Mouse (Mus musculus): ENCODE data around the gene Alox8. TPM values are rescaled to one million over a fixed set of nuclear protein-coding genes. Genes with fewer than 3 reads are reported as not detected.
A peak's percentile ranks its signal among the peaks of the same experiment; 100 is the strongest.

The Alox8 gene
- not detected in 2 replicates for polyA plus RNA-seq (2014; fragmentation: Nextera tagmentation; extraction: Ambion mirVana)

GRCm38 (mm10) chr11:69197743-69198142 is at the start of gene Alox8:
Gene Alox8 (minus strand): TSS chr11:69197843.
- 0 out of 2 replicates have a peak within 1 kb of the TSS, but pooled peaks have one; percentile 3 for H3K9ac ChIP-seq (replicated peaks; ENCODE audit: low read length)
- 26% methylated on average over 6 of the region's 6 CpGs for WGBS
- no peaks in the 10 kb centered on the region for H3K36me3 ChIP-seq (replicated peaks; ENCODE audit: control insufficient read depth, insufficient read depth, low read depth, low read length)
- H3K4me3 ChIP-seq (ENCODE audit: low read depth, low read length), result peak within 1 kb of the TSS; percentile 21
- peaks cover 21% of the 10 kb centered on the region for H3K27me3 ChIP-seq (ENCODE audit: control insufficient read depth, insufficient read depth, low read length)
- peak within 1 kb of the TSS; percentile 39 for H3K4me2 ChIP-seq (ENCODE audit: low read depth, low read length)
- DNase-seq (ENCODE audit: low spot score) (no peak), ATAC-seq (replicated peaks; ENCODE audit: insufficient number of reproducible peaks, low FRiP score, low TSS enrichment, low read depth) (no peak)
- no peak within 1 kb of the TSS for H3K27ac ChIP-seq (replicated peaks; ENCODE audit: low read depth, low read length)
- no peaks in the 10 kb centered on the region for H3K9me3 ChIP-seq (replicated peaks; ENCODE audit: control insufficient read depth, low read length)
- no peaks in the 10 kb centered on the region; the same call in 1 of the 2 replicates for H3K4me1 ChIP-seq (ENCODE audit: control insufficient read depth, insufficient read depth, low read length)

GRCm38 (mm10) chr11:69245643-69246042 is 48.0 kb upstream of the Alox8 start:
- DNase-seq (ENCODE audit: low spot score), result no peak
- Histone ChIP-seq H3K27ac (replicated peaks; ENCODE audit: low read depth, low read length) (no peak overlapping the region), H3K4me1 (ENCODE audit: control insufficient read depth, insufficient read depth, low read length) (no peaks in the 10 kb centered on the region), H3K27me3 (ENCODE audit: control insufficient read depth, insufficient read depth, low read length) (no peaks in the 10 kb centered on the region), H3K4me3 (ENCODE audit: low read depth, low read length) (no peak overlapping the region), H3K9ac (replicated peaks; ENCODE audit: low read length) (no peak overlapping the region), H3K4me2 (ENCODE audit: low read depth, low read length) (no peak overlapping the region), H3K36me3 (replicated peaks; ENCODE audit: control insufficient read depth, insufficient read depth, low read depth, low read length) (no peaks in the 10 kb centered on the region), H3K9me3 (replicated peaks; ENCODE audit: control insufficient read depth, low read length) (no peaks in the 10 kb centered on the region)
- ATAC-seq (replicated peaks; ENCODE audit: insufficient number of reproducible peaks, low FRiP score, low TSS enrichment, low read depth), result no peak
- WGBS, result 26% methylated on average over 2 of the region's 2 CpGs

- ATAC-seq (replicated peaks; ENCODE audit: insufficient number of reproducible peaks, low FRiP score, low TSS enrichment, low read depth), result no peak
- Histone ChIP-seq H3K4me1 (ENCODE audit: control insufficient read depth, insufficient read depth, low read length) (no peaks in the 10 kb centered on the region), H3K27me3 (ENCODE audit: control insufficient read depth, insufficient read depth, low read length) (no peaks in the 10 kb centered on the region), H3K27ac (replicated peaks; ENCODE audit: low read depth, low read length) (no peak overlapping the region), H3K4me2 (ENCODE audit: low read depth, low read length) (no peak overlapping the region), H3K4me3 (ENCODE audit: low read depth, low read length) (no peak overlapping the region), H3K9ac (replicated peaks; ENCODE audit: low read length) (no peak overlapping the region), H3K9me3 (replicated peaks; ENCODE audit: control insufficient read depth, low read length) (no peaks in the 10 kb centered on the region), H3K36me3 (replicated peaks; ENCODE audit: control insufficient read depth, insufficient read depth, low read depth, low read length) (no peaks in the 10 kb centered on the region)
- WGBS, result 22% methylated on average over 2 of the region's 2 CpGs
- DNase-seq (ENCODE audit: low spot score), result peak; percentile 78
Measured at GRCm38 (mm10) chr11:69244911-69245310, 47.3 kb upstream of the Alox8 start.

GRCm38 (mm10) chr11:69236926-69237260 is 39.2 kb upstream of the Alox8 start, which contains the start of gene Gucy2e:
Gene Gucy2e (minus strand): TSS chr11:69237036.
- Histone ChIP-seq H3K4me1 (ENCODE audit: control insufficient read depth, insufficient read depth, low read length) (no peaks in the 10 kb centered on the region), H3K4me3 (ENCODE audit: low read depth, low read length) (peak within 1 kb of the TSS; percentile 40), H3K27ac (replicated peaks; ENCODE audit: low read depth, low read length) (no peak within 1 kb of the TSS), H3K4me2 (ENCODE audit: low read depth, low read length) (peak within 1 kb of the TSS; percentile 75), H3K27me3 (ENCODE audit: control insufficient read depth, insufficient read depth, low read length) (peaks cover 22% of the 10 kb centered on the region), H3K9me3 (replicated peaks; ENCODE audit: control insufficient read depth, low read length) (no peaks in the 10 kb centered on the region), H3K9ac (replicated peaks; ENCODE audit: low read length) (peak within 1 kb of the TSS; percentile 57), H3K36me3 (replicated peaks; ENCODE audit: control insufficient read depth, insufficient read depth, low read depth, low read length) (no peaks in the 10 kb centered on the region)
- 18% methylated on average over 13 of the region's 13 CpGs for WGBS
- ATAC-seq (replicated peaks; ENCODE audit: insufficient number of reproducible peaks, low FRiP score, low TSS enrichment, low read depth), result no peak
- no peak for DNase-seq (ENCODE audit: low spot score)

GRCm38 (mm10) chr11:69236061-69236925 is 38.6 kb upstream of the Alox8 start:
- ATAC-seq (replicated peaks; ENCODE audit: insufficient number of reproducible peaks, low FRiP score, low TSS enrichment, low read depth) (no peak), DNase-seq (ENCODE audit: low spot score) (peak; percentile 13)
- H3K4me2 ChIP-seq (ENCODE audit: low read depth, low read length), result peak overlapping the region; percentile 75
- H3K9ac ChIP-seq (replicated peaks; ENCODE audit: low read length), result peak overlapping the region; percentile 57
- no peak overlapping the region for H3K27ac ChIP-seq (replicated peaks; ENCODE audit: low read depth, low read length)
- peak overlapping the region; percentile 40 for H3K4me3 ChIP-seq (ENCODE audit: low read depth, low read length)
- no peaks in the 10 kb centered on the region for H3K36me3 ChIP-seq (replicated peaks; ENCODE audit: control insufficient read depth, insufficient read depth, low read depth, low read length)
- no peaks in the 10 kb centered on the region for H3K9me3 ChIP-seq (replicated peaks; ENCODE audit: control insufficient read depth, low read length)
- H3K27me3 ChIP-seq (ENCODE audit: control insufficient read depth, insufficient read depth, low read length), result peaks cover 22% of the 10 kb centered on the region
- no peaks in the 10 kb centered on the region for H3K4me1 ChIP-seq (ENCODE audit: control insufficient read depth, insufficient read depth, low read length)
- 1% methylated on average over 48 of the region's 51 CpGs for WGBS

GRCm38 (mm10) chr11:69235285-69236060 is 37.8 kb upstream of the Alox8 start:
- Histone ChIP-seq H3K4me3 (ENCODE audit: low read depth, low read length) (peak overlapping the region; percentile 40), H3K9ac (replicated peaks; ENCODE audit: low read length) (peak overlapping the region; percentile 57), H3K27me3 (ENCODE audit: control insufficient read depth, insufficient read depth, low read length) (peaks cover 22% of the 10 kb centered on the region), H3K4me2 (ENCODE audit: low read depth, low read length) (peak overlapping the region; percentile 75), H3K27ac (replicated peaks; ENCODE audit: low read depth, low read length) (no peak overlapping the region), H3K9me3 (replicated peaks; ENCODE audit: control insufficient read depth, low read length) (no peaks in the 10 kb centered on the region), H3K4me1 (ENCODE audit: control insufficient read depth, insufficient read depth, low read length) (no peaks in the 10 kb centered on the region), H3K36me3 (replicated peaks; ENCODE audit: control insufficient read depth, insufficient read depth, low read depth, low read length) (no peaks in the 10 kb centered on the region)
- WGBS, result 1% methylated on average over 33 of the region's 33 CpGs
- ATAC-seq (replicated peaks; ENCODE audit: insufficient number of reproducible peaks, low FRiP score, low TSS enrichment, low read depth) (peak; percentile 58), DNase-seq (ENCODE audit: low spot score) (peak; percentile 70)

- Histone ChIP-seq H3K9me3 (replicated peaks; ENCODE audit: control insufficient read depth, low read length) (no peaks in the 10 kb centered on the region), H3K4me2 (ENCODE audit: low read depth, low read length) (no peak overlapping the region), H3K4me1 (ENCODE audit: control insufficient read depth, insufficient read depth, low read length) (no peaks in the 10 kb centered on the region), H3K9ac (replicated peaks; ENCODE audit: low read length) (no peak overlapping the region), H3K36me3 (replicated peaks; ENCODE audit: control insufficient read depth, insufficient read depth, low read depth, low read length) (no peaks in the 10 kb centered on the region), H3K4me3 (ENCODE audit: low read depth, low read length) (no peak overlapping the region), H3K27ac (replicated peaks; ENCODE audit: low read depth, low read length) (no peak overlapping the region), H3K27me3 (ENCODE audit: control insufficient read depth, insufficient read depth, low read length) (peaks cover 22% of the 10 kb centered on the region)
- 76% methylated on average over 2 of the region's 2 CpGs for WGBS
- no peak for DNase-seq (ENCODE audit: low spot score)
- no peak for ATAC-seq (replicated peaks; ENCODE audit: insufficient number of reproducible peaks, low FRiP score, low TSS enrichment, low read depth)
Measured at GRCm38 (mm10) chr11:69233141-69233540, 35.5 kb upstream of the Alox8 start.

GRCm38 (mm10) chr11:69230420-69230819 is 32.8 kb upstream of the Alox8 start:
- Histone ChIP-seq H3K27ac (replicated peaks; ENCODE audit: low read depth, low read length) (no peak overlapping the region), H3K36me3 (replicated peaks; ENCODE audit: control insufficient read depth, insufficient read depth, low read depth, low read length) (no peaks in the 10 kb centered on the region), H3K9me3 (replicated peaks; ENCODE audit: control insufficient read depth, low read length) (no peaks in the 10 kb centered on the region), H3K27me3 (ENCODE audit: control insufficient read depth, insufficient read depth, low read length) (peaks cover 5% of the 10 kb centered on the region; the same call in 1 of the 2 replicates), H3K4me1 (ENCODE audit: control insufficient read depth, insufficient read depth, low read length) (no peaks in the 10 kb centered on the region), H3K9ac (replicated peaks; ENCODE audit: low read length) (no peak overlapping the region), H3K4me3 (ENCODE audit: low read depth, low read length) (no peak overlapping the region), H3K4me2 (ENCODE audit: low read depth, low read length) (no peak overlapping the region)
- WGBS, result 63% methylated on average over 4 of the region's 4 CpGs
- no peak for DNase-seq (ENCODE audit: low spot score)
- no peak for ATAC-seq (replicated peaks; ENCODE audit: insufficient number of reproducible peaks, low FRiP score, low TSS enrichment, low read depth)

Measured in embryonic facial prominence, embryonic 11.5 days (tissue).